Mouse (Mus musculus) liver, embryonic 15.5 days (tissue): ENCODE results near the gene Mettl8. TPM values are rescaled to one million over a fixed set of nuclear protein-coding genes. Genes with fewer than 3 reads are reported as not detected.

Experiments
- ATAC-seq: fragments of 200-750 bp; cut with Nextera tagmentation; 2 replicates; pipeline ENCODE4 v1.8.0; 2017; ENCODE audit warnings: moderate number of reproducible peaks, mild to moderate bottlenecking, moderate library complexity; ENCODE audit not compliant: insufficient read depth
- H3K27ac ChIP-seq: fragments of 300-500 bp; sonication (generic); replicated peaks from 2 replicates; pipeline ENCODE4 v1.5.1; 2015; ENCODE audit warnings: mild to moderate bottlenecking, inconsistent platforms
- H3K27me3 ChIP-seq: fragments of 300-500 bp; sonication (generic); 2 replicates; pipeline ENCODE4 v1.6.1; 2015; ENCODE audit warnings: mild to moderate bottlenecking, inconsistent platforms
- H3K36me3 ChIP-seq: fragments of 300-500 bp; sonication (generic); replicated peaks from 2 replicates; pipeline ENCODE4 v1.6.1; 2015; ENCODE audit warnings: moderate library complexity, mild to moderate bottlenecking, inconsistent platforms
- H3K4me1 ChIP-seq: fragments of 300-500 bp; sonication (generic); replicated peaks from 2 replicates; pipeline ENCODE4 v1.6.1; 2015; ENCODE audit warnings: inconsistent platforms
- H3K4me2 ChIP-seq: fragments of 300-500 bp; sonication (generic); 2 replicates; pipeline ENCODE4 v1.6.1; 2015; ENCODE audit warnings: moderate library complexity, mild to moderate bottlenecking, inconsistent platforms
- H3K4me3 ChIP-seq: fragments of 300-500 bp; sonication (generic); replicated peaks from 2 replicates; pipeline ENCODE4 v1.5.1; 2015; ENCODE audit warnings: mild to moderate bottlenecking, inconsistent platforms
- H3K9ac ChIP-seq: fragments of 300-500 bp; sonication (generic); 2 replicates; pipeline ENCODE4 v1.6.1; 2015; ENCODE audit warnings: moderate library complexity, mild to moderate bottlenecking, inconsistent platforms
- H3K9me3 ChIP-seq: fragments of 300-500 bp; sonication (generic); replicated peaks from 2 replicates; pipeline ENCODE4 v1.6.1; 2016; ENCODE audit warnings: inconsistent platforms
- WGBS: fragments of 180-500 bp; shearing (Covaris S2); methylation state at CpG from one replicate; pipeline ENCODE4 v1.1.7; 2015; ENCODE audit warnings: mixed read lengths; ENCODE audit not compliant: insufficient replicate concordance; 5-methylcytosine and 5-hydroxymethylcytosine counted together
- polyA plus RNA-seq: library from polyadenylated mRNA; unstranded; fragments of >200 nt; fragmentation: Nextera tagmentation; extraction: Ambion mirVana; gene quantifications from 2 replicates; pipeline ENCODE4 v1.2.1, GENCODE M21; 2015

The Mettl8 gene
- polyA plus RNA-seq, 1 experiment from 2014 or later, result 7.6 TPM

GRCm38 (mm10) chr2:71033014-71033413, 22.4 kb downstream of the Mettl8 start:
- WGBS, result 79% methylated on average over 4 of the region's 4 CpGs
- no peak for ATAC-seq
- H3K4me3 ChIP-seq, result no peak overlapping the region

GRCm38 (mm10) chr2:71031973-71032794, 23.2 kb downstream of the Mettl8 start:
- Histone ChIP-seq H3K27ac (no peak overlapping the region), H3K4me1 (peaks cover 26% of the 10 kb centered on the region), H3K36me3 (no peaks in the 10 kb centered on the region), H3K4me2 (no peak overlapping the region), H3K9ac (no peak overlapping the region), H3K27me3 (no peaks in the 10 kb centered on the region), H3K9me3 (no peaks in the 10 kb centered on the region), H3K4me3 (no peak overlapping the region)
- ATAC-seq, result no peak
- WGBS, result 38% methylated on average over 18 of the region's 18 CpGs

More at GRCm38 (mm10) chr2:71033014-71033413, 22.4 kb downstream of the Mettl8 start:
- no peak overlapping the region for H3K4me2 ChIP-seq
- no peak overlapping the region for H3K27ac ChIP-seq
- H3K36me3 ChIP-seq, result no peaks in the 10 kb centered on the region
- peaks cover 26% of the 10 kb centered on the region for H3K4me1 ChIP-seq
- H3K27me3 ChIP-seq, result no peaks in the 10 kb centered on the region
- H3K9ac ChIP-seq, result no peak overlapping the region
- no peaks in the 10 kb centered on the region for H3K9me3 ChIP-seq

GRCm38 (mm10) chr2:71030663-71031062, 24.7 kb downstream of the Mettl8 start:
- Histone ChIP-seq H3K4me2 (no peak overlapping the region), H3K27me3 (no peaks in the 10 kb centered on the region), H3K9ac (no peak overlapping the region), H3K9me3 (no peaks in the 10 kb centered on the region), H3K27ac (no peak overlapping the region), H3K4me1 (peaks cover 31% of the 10 kb centered on the region), H3K4me3 (no peak overlapping the region), H3K36me3 (no peaks in the 10 kb centered on the region)
- ATAC-seq, result no peak
- WGBS, result 55% methylated on average over 2 of the region's 2 CpGs

GRCm38 (mm10) chr2:71027631-71028030, 27.8 kb downstream of the Mettl8 start:
- Histone ChIP-seq H3K36me3 (no peaks in the 10 kb centered on the region), H3K9me3 (no peaks in the 10 kb centered on the region), H3K9ac (no peak overlapping the region), H3K4me1 (peaks cover 29% of the 10 kb centered on the region; the same call in 1 of the 2 replicates), H3K27me3 (no peaks in the 10 kb centered on the region), H3K27ac (no peak overlapping the region), H3K4me2 (no peak overlapping the region), H3K4me3 (no peak overlapping the region)
- no peak for ATAC-seq
- 92% methylated on average over 9 of the region's 9 CpGs for WGBS

GRCm38 (mm10) chr2:71026787-71027186, 28.6 kb downstream of the Mettl8 start:
- no peak overlapping the region for H3K9ac ChIP-seq
- H3K9me3 ChIP-seq, result no peaks in the 10 kb centered on the region
- no peaks in the 10 kb centered on the region for H3K36me3 ChIP-seq
- H3K4me2 ChIP-seq, result no peak overlapping the region
- H3K27ac ChIP-seq, result no peak overlapping the region
- H3K4me1 ChIP-seq, result peaks cover 22% of the 10 kb centered on the region; the same call in 1 of the 2 replicates
- WGBS, result 28% methylated on average over 5 of the region's 5 CpGs
- no peak overlapping the region for H3K4me3 ChIP-seq
- H3K27me3 ChIP-seq, result no peaks in the 10 kb centered on the region
- ATAC-seq, result peak; percentile 62

GRCm38 (mm10) chr2:71025576-71026315, 29.6 kb downstream of the Mettl8 start:
- Histone ChIP-seq H3K4me3 (no peak overlapping the region), H3K27me3 (no peaks in the 10 kb centered on the region), H3K4me2 (no peak overlapping the region), H3K4me1 (peaks cover 14% of the 10 kb centered on the region; the same call in 1 of the 2 replicates), H3K9ac (no peak overlapping the region), H3K27ac (no peak overlapping the region), H3K9me3 (no peaks in the 10 kb centered on the region), H3K36me3 (no peaks in the 10 kb centered on the region)
- 37% methylated on average over 12 of the region's 12 CpGs for WGBS
- ATAC-seq, result no peak

- Histone ChIP-seq H3K4me3 (no peak overlapping the region), H3K9ac (no peak overlapping the region), H3K27me3 (no peaks in the 10 kb centered on the region), H3K27ac (no peak overlapping the region), H3K36me3 (no peaks in the 10 kb centered on the region), H3K4me2 (no peak overlapping the region), H3K9me3 (no peaks in the 10 kb centered on the region), H3K4me1 (peaks cover 14% of the 10 kb centered on the region; the same call in 1 of the 2 replicates)
- no peak for ATAC-seq
- 78% methylated on average over 6 of the region's 6 CpGs for WGBS
These were observed 31.4 kb downstream of the Mettl8 start for GRCm38 (mm10) chr2:71023986-71024385.

- WGBS, result 80% methylated on average over 6 of the region's 6 CpGs
- no peak for ATAC-seq
- Histone ChIP-seq H3K27me3 (no peaks in the 10 kb centered on the region), H3K27ac (no peak overlapping the region), H3K4me1 (peaks cover 14% of the 10 kb centered on the region; the same call in 1 of the 2 replicates), H3K9ac (no peak overlapping the region), H3K36me3 (no peaks in the 10 kb centered on the region), H3K9me3 (no peaks in the 10 kb centered on the region), H3K4me2 (no peak overlapping the region), H3K4me3 (no peak overlapping the region)
These were observed 32.4 kb downstream of the Mettl8 start for GRCm38 (mm10) chr2:71022991-71023390.

- Histone ChIP-seq H3K4me1 (peaks cover 9% of the 10 kb centered on the region; the same call in 1 of the 2 replicates), H3K36me3 (0 out of 2 replicates have a peak, but pooled peaks cover 2% of the 10 kb centered on the region), H3K4me3 (no peak overlapping the region), H3K4me2 (no peak overlapping the region), H3K9ac (no peak overlapping the region), H3K9me3 (no peaks in the 10 kb centered on the region), H3K27me3 (no peaks in the 10 kb centered on the region), H3K27ac (no peak overlapping the region)
- ATAC-seq, result no peak
- 79% methylated on average over 8 of the region's 8 CpGs for WGBS
These were observed 34.7 kb downstream of the Mettl8 start for GRCm38 (mm10) chr2:71020674-71021073.

GRCm38 (mm10) chr2:71019704-71020375, 35.5 kb downstream of the Mettl8 start:
- no peaks in the 10 kb centered on the region for H3K27me3 ChIP-seq
- H3K4me1 ChIP-seq, result peaks cover 5% of the 10 kb centered on the region; the same call in 1 of the 2 replicates
- 0 out of 2 replicates have a peak, but pooled peaks cover 2% of the 10 kb centered on the region for H3K36me3 ChIP-seq
- H3K9ac ChIP-seq, result no peak overlapping the region
- H3K4me3 ChIP-seq, result no peak overlapping the region
- H3K9me3 ChIP-seq, result no peaks in the 10 kb centered on the region
- H3K27ac ChIP-seq, result no peak overlapping the region
- H3K4me2 ChIP-seq, result no peak overlapping the region
- 57% methylated on average over 8 of the region's 8 CpGs for WGBS
- no peak for ATAC-seq

- Histone ChIP-seq H3K36me3 (0 out of 2 replicates have a peak, but pooled peaks cover 2% of the 10 kb centered on the region), H3K27me3 (no peaks in the 10 kb centered on the region), H3K4me3 (no peak overlapping the region), H3K4me2 (no peak overlapping the region), H3K9me3 (no peaks in the 10 kb centered on the region), H3K27ac (no peak overlapping the region), H3K4me1 (peaks cover 5% of the 10 kb centered on the region; the same call in 1 of the 2 replicates), H3K9ac (no peak overlapping the region)
- ATAC-seq, result no peak
- 75% methylated on average over 9 of the region's 9 CpGs for WGBS
These were observed 36.1 kb downstream of the Mettl8 start for GRCm38 (mm10) chr2:71019277-71019676.
